Mouse (Mus musculus): Measurements from ENCODE around the gene Gas7.

DNA sequence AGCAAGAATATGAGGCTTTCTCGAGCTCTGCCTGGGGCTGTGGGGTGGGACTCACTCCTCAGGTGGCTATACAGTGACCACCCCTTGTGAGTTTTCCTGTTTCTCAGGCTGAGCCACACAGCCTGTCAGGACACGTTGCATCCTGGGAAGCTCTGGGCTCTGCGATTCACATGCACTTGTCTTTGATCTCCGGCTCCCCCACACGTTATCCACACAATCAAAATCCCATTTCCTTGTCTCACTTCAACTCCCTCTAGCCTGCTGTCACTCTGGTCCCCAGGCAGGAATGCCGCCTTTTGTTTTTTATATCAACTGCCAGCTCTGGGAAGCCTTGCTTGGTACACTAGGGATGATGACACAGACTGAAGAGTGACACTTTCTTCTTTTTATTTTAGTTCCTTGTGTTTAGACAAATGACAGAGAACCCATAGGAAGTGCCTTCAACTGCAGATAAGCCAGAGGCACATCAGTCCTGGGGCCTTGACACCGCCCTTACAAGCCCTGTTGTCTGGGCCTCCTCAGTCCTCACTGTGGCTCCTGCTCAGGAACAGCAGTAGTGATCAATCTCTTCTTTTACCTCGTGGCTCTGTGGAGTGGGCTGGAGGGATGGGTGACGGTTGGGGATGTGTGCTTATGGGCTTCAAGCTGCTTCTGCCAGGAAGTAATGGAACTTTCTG is 103.7 kb downstream of the Gas7 start:
- TF ChIP-seq CTCF (IDR thresholded peaks at IDR 0.05) (no peak), EP300 (IDR thresholded peaks at IDR 0.05) (peak; percentile 22; the same call in 1 of the 2 replicates)

Data from lung, postnatal 0 days (tissue).